Mouse (Mus musculus) neural tube, embryonic 10.5 days (tissue): ENCODE results near the gene Mrps34.
"Not testable (repeated sequence)": the region's sequence is repeated elsewhere in the genome, so short reads cannot be mapped to it uniquely, and the experiment has no call there.

Source experiments
- DNase-seq: peaks from one replicate; pipeline ENCODE4 v3.0.0-alpha.2; 2017; ENCODE audit warnings: low spot score; ENCODE audit errors: extremely low spot score

Mrps34 gene

GRCm38 (mm10) chr17:24899153-24899552, 4.2 kb downstream of the Mrps34 start:
- DNase-seq, result no peak

GRCm38 (mm10) chr17:24900014-24900413, 5.1 kb downstream of the Mrps34 start:
- no peak for DNase-seq

GRCm38 (mm10) chr17:24902124-24902523, 7.2 kb downstream of the Mrps34 start:
- no peak for DNase-seq

GRCm38 (mm10) chr17:24902671-24903474, 8.0 kb downstream of the Mrps34 start:
- DNase-seq, result no peak

GRCm38 (mm10) chr17:24903767-24904166, 8.9 kb downstream of the Mrps34 start:
- no peak for DNase-seq

- no peak for DNase-seq
These were observed 12.7 kb downstream of the Mrps34 start for GRCm38 (mm10) chr17:24907591-24907990.

- DNase-seq, result no peak
These were observed 19.1 kb downstream of the Mrps34 start for GRCm38 (mm10) chr17:24913984-24914383.

GRCm38 (mm10) chr17:24923246-24923645, 28.3 kb downstream of the Mrps34 start:
- no peak for DNase-seq

- no peak for DNase-seq
These were observed 34.6 kb downstream of the Mrps34 start for GRCm38 (mm10) chr17:24929506-24929905.

- DNase-seq, result no peak
These were observed 37.5 kb downstream of the Mrps34 start for GRCm38 (mm10) chr17:24932431-24932830.

- no peak for DNase-seq
These were observed 38.2 kb downstream of the Mrps34 start for GRCm38 (mm10) chr17:24933163-24933562.

- no peak for DNase-seq
These were observed 40.0 kb downstream of the Mrps34 start for GRCm38 (mm10) chr17:24934926-24935325.

GRCm38 (mm10) chr17:24935666-24936065, 40.8 kb downstream of the Mrps34 start:
- DNase-seq, result no peak

- DNase-seq, result peak; percentile 96
These were observed 41.6 kb downstream of the Mrps34 start, which contains the start of gene Mapk8ip3 for GRCm38 (mm10) chr17:24936259-24937237. TSS of gene Mapk8ip3 (minus strand) at chr17:24936977.

- no peak for DNase-seq
These were observed 42.4 kb downstream of the Mrps34 start for GRCm38 (mm10) chr17:24937266-24937665.

GRCm38 (mm10) chr17:24942453-24942852, 47.5 kb downstream of the Mrps34 start:
- not testable (repeated sequence) for DNase-seq

GRCm38 (mm10) chr17:24943036-24943435, 48.1 kb downstream of the Mrps34 start:
- DNase-seq, result no peak

- DNase-seq, result not testable (repeated sequence)
These were observed 48.7 kb downstream of the Mrps34 start for GRCm38 (mm10) chr17:24943589-24943988.
